Mouse (Mus musculus) liver (tissue): Measurements from ENCODE around the gene Olfr65.
A peak's percentile ranks its signal among the peaks of the same experiment; 100 is the strongest.

ENCODE experiments used
- DNase-seq: peaks from one replicate; pipeline ENCODE4 v3.0.0-alpha.2; 2020; ENCODE audit warnings: mixed read lengths

Gene Olfr65

GRCm38 (mm10) chr7:103903187-103903586, at the start of gene Olfr65:
TSS of gene Olfr65 (plus strand) at chr7:103903487.
- no peak for DNase-seq

- no peak for DNase-seq
Measured at GRCm38 (mm10) chr7:103854669-103855068, 48.6 kb upstream of the Olfr65 start.

- peak; percentile 92 for DNase-seq
Measured at GRCm38 (mm10) chr7:103859076-103859475, 44.2 kb upstream of the Olfr65 start.

GRCm38 (mm10) chr7:103860855-103861254, 42.4 kb upstream of the Olfr65 start:
- peak; percentile 99 for DNase-seq

- DNase-seq, result no peak
Measured at GRCm38 (mm10) chr7:103861531-103861930, 41.8 kb upstream of the Olfr65 start.

GRCm38 (mm10) chr7:103865716-103866115, 37.6 kb upstream of the Olfr65 start:
- peak; percentile 80 for DNase-seq

GRCm38 (mm10) chr7:103870667-103871066, 32.6 kb upstream of the Olfr65 start:
- peak; percentile 84 for DNase-seq

GRCm38 (mm10) chr7:103873064-103873463, 30.2 kb upstream of the Olfr65 start:
- peak; percentile 48 for DNase-seq

- DNase-seq, result peak; percentile 25
Measured at GRCm38 (mm10) chr7:103874451-103874850, 28.8 kb upstream of the Olfr65 start.

- no peak for DNase-seq
Measured at GRCm38 (mm10) chr7:103877093-103877492, 26.2 kb upstream of the Olfr65 start.

GRCm38 (mm10) chr7:103886152-103886551, 17.1 kb upstream of the Olfr65 start, which contains the start of gene Olfr66:
TSS of gene Olfr66 (minus strand) at chr7:103886252.
- DNase-seq, result no peak

- DNase-seq, result no peak
Measured at GRCm38 (mm10) chr7:103894385-103894784, 8.9 kb upstream of the Olfr65 start, which contains the start of gene Olfr64. TSS of gene Olfr64 (minus strand) at chr7:103894485.

- peak; percentile 84 for DNase-seq
Measured at GRCm38 (mm10) chr7:103910047-103910446, 6.8 kb downstream of the Olfr65 start.

- DNase-seq, result peak; percentile 80
Measured at GRCm38 (mm10) chr7:103912969-103913511, 9.8 kb downstream of the Olfr65 start.

- DNase-seq, result peak; percentile 76
Measured at GRCm38 (mm10) chr7:103915338-103915737, 12.1 kb downstream of the Olfr65 start.

GRCm38 (mm10) chr7:103928525-103928924, 25.2 kb downstream of the Olfr65 start, which contains the start of gene Olfr631:
TSS of gene Olfr631 (plus strand) at chr7:103928825.
- DNase-seq, result no peak

- DNase-seq, result peak; percentile 8
Measured at GRCm38 (mm10) chr7:103934264-103934663, 31.0 kb downstream of the Olfr65 start, which contains the start of gene Olfr632. TSS of gene Olfr632 (plus strand) at chr7:103934347.

GRCm38 (mm10) chr7:103942730-103943129, 39.4 kb downstream of the Olfr65 start:
- DNase-seq, result peak; percentile 90

GRCm38 (mm10) chr7:103944137-103944536, 40.9 kb downstream of the Olfr65 start, which contains the start of gene Olfr633:
TSS of gene Olfr633 (plus strand) at chr7:103944437.
- DNase-seq, result no peak
